Mouse (Mus musculus): Measurements from ENCODE around the gene Agmat. TPM values are rescaled to one million over a fixed set of nuclear protein-coding genes. Genes with fewer than 3 reads are reported as not detected.

Agmat gene
- polyA plus RNA-seq, 1 experiment from 2014 or later, result not detected

GRCm38 (mm10) chr4:141805886-141806285, 59.4 kb downstream of the Agmat start:
- Histone ChIP-seq H3K27me3 (no peaks in the 10 kb centered on the region), H3K27ac (no peak overlapping the region), H3K4me2 (no peak overlapping the region), H3K9me3 (no peaks in the 10 kb centered on the region), H3K4me1 (no peaks in the 10 kb centered on the region), H3K4me3 (replicated peaks) (no peak overlapping the region), H3K9ac (no peak overlapping the region), H3K36me3 (replicated peaks) (peaks cover 74% of the 10 kb centered on the region)
- 97% methylated on average over 8 of the region's 8 CpGs for WGBS
- ATAC-seq (ENCODE audit: low FRiP score), result no peak

Other genes starting within 250 kb of the Agmat start
- 20.3 and 20.9 TPM in 2 replicates for gene Spen, start 208.1 kb upstream of the Agmat start, polyA plus RNA-seq (2016; fragmentation: Nextera tagmentation; extraction: Ambion mirVana)
- 17.3 and 19.8 TPM in 2 replicates for gene Fblim1, start 140.6 kb upstream of the Agmat start, polyA plus RNA-seq (2016; fragmentation: Nextera tagmentation; extraction: Ambion mirVana)
- 0.09 and 0.33 TPM in 2 replicates for gene Tmem82, start 128.0 kb upstream of the Agmat start, polyA plus RNA-seq (2016; fragmentation: Nextera tagmentation; extraction: Ambion mirVana)
- not detected in 2 replicates for gene Slc25a34, start 122.9 kb upstream of the Agmat start, polyA plus RNA-seq (2016; fragmentation: Nextera tagmentation; extraction: Ambion mirVana)
- 5.2 and 6.6 TPM in 2 replicates for gene Plekhm2, start 81.8 kb upstream of the Agmat start, polyA plus RNA-seq (2016; fragmentation: Nextera tagmentation; extraction: Ambion mirVana)
- 0.31 and 1.0 TPM in 2 replicates for gene Rsc1a1, start 61.1 kb upstream of the Agmat start, polyA plus RNA-seq (2016; fragmentation: Nextera tagmentation; extraction: Ambion mirVana)
- gene Ddi2, start 23.3 kb upstream of the Agmat start, polyA plus RNA-seq (2016; fragmentation: Nextera tagmentation; extraction: Ambion mirVana), result 22.8 and 25.3 TPM in 2 replicates
- 6.5 and 6.7 TPM in 2 replicates for gene Dnajc16, start 44.3 kb downstream of the Agmat start, polyA plus RNA-seq (2016; fragmentation: Nextera tagmentation; extraction: Ambion mirVana)
- gene Casp9, start 46.9 kb downstream of the Agmat start, polyA plus RNA-seq (2016; fragmentation: Nextera tagmentation; extraction: Ambion mirVana), result 20.1 and 20.4 TPM in 2 replicates
- not detected in 2 replicates for gene Cela2a, start 79.5 kb downstream of the Agmat start, polyA plus RNA-seq (2016; fragmentation: Nextera tagmentation; extraction: Ambion mirVana)
- not detected in 2 replicates for gene Ctrc, start 99.7 kb downstream of the Agmat start, polyA plus RNA-seq (2016; fragmentation: Nextera tagmentation; extraction: Ambion mirVana)
- gene Efhd2, start 128.2 kb downstream of the Agmat start, polyA plus RNA-seq (2016; fragmentation: Nextera tagmentation; extraction: Ambion mirVana), result 75.3 and 90.6 TPM in 2 replicates